Mouse (Mus musculus) liver, adult 2 months (tissue): ENCODE data around the gene Scnn1a.
A peak's percentile ranks its signal among the peaks of the same experiment; 100 is the strongest.

Experiments
- CTCF ChIP-seq: fragments of 200-500 bp; IDR thresholded peaks from 2 replicates; pipeline ENCODE4 v1.5.1; 2011; ENCODE audit warnings: low read depth, low read length, control low read depth
- POLR2A ChIP-seq: fragments of 200-500 bp; IDR thresholded peaks from 2 replicates; pipeline ENCODE4 v1.6.1; 2011; ENCODE audit warnings: low read length, control low read depth; ENCODE audit not compliant: insufficient read depth; ENCODE audit errors: extremely low read depth

DNA sequence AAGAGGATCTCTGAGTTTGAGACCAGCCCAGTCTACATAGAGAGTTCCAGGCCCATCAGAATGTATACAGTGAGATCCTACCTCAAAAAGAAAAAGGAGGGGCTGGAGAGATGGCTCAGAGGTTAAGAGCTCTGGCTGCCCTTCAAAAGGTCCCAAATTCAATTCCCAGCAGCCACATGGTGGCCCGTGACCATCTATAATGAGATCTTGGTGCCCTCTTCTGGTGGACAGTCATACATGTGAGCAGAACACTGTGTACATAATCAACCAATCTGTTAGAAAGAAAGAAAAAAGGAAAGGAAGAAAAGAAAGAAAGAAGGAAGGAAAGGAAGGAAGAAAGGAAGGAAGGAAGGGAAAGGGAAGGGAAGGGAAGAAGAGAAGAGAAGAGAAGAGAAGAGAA lies 45.7 kb downstream of the Scnn1a start:
- TF ChIP-seq POLR2A (no peak), CTCF (peak; percentile 29; the same call in 1 of the 2 replicates)
